Mouse (Mus musculus) megakaryocyte progenitor cell, adult 5-6 weeks (primary cell): ENCODE results near the gene Tmem248. TPM values are rescaled to one million over a fixed set of nuclear protein-coding genes. Genes with fewer than 3 reads are reported as not detected.
A peak's percentile ranks its signal among the peaks of the same experiment; 100 is the strongest.

ENCODE experiments used
- ATAC-seq: replicated peaks from 2 replicates; pipeline ENCODE4 v1.8.0; 2016; ENCODE audit warnings: mild to moderate bottlenecking, moderate TSS enrichment, inconsistent platforms; ENCODE audit not compliant: poor library complexity
- total RNA-seq, 2 experiments: library from RNA; stranded (forward) in 1 of 2; stranded (reverse) in 1 of 2; fragments of 157-497, 149-512 nt in 1 of 2; fragments of 200-1000 nt in 1 of 2; gene quantifications; 2 replicates each; pipeline versions ENCODE4 v1.2.3 to v1.2.4; 2015 to 2017

Tmem248 gene
- total RNA-seq (2015), result 61.7 and 64.2 TPM in 2 replicates
- 75.6 and 75.9 TPM in 2 replicates for total RNA-seq (2017)

- ATAC-seq, result no peak
Measured at GRCm38 (mm10) chr5:130216781-130217180, at the start of gene Tmem248. Tmem248 (plus strand) TSS chr5:130217081.

DNA sequence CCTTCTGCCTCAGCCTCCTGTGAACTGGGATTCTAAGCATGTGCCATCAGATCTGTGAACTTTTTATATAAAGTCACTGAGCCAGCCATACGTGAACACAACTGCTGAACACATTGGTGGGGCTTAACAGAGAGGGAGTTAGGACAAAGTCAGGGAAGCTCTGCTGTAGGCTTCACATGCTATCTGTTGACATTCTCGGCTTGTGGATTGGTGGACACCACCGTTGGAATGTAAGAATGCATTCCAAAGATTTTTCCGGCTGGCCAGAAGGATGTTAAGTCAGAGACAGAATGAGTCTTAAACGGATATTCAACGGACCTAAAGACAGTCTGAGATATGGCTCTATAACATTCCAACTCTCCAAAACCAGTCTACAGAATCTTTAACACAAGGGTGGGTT, 47.8 kb upstream of the Tmem248 start:
- no peak for ATAC-seq

DNA sequence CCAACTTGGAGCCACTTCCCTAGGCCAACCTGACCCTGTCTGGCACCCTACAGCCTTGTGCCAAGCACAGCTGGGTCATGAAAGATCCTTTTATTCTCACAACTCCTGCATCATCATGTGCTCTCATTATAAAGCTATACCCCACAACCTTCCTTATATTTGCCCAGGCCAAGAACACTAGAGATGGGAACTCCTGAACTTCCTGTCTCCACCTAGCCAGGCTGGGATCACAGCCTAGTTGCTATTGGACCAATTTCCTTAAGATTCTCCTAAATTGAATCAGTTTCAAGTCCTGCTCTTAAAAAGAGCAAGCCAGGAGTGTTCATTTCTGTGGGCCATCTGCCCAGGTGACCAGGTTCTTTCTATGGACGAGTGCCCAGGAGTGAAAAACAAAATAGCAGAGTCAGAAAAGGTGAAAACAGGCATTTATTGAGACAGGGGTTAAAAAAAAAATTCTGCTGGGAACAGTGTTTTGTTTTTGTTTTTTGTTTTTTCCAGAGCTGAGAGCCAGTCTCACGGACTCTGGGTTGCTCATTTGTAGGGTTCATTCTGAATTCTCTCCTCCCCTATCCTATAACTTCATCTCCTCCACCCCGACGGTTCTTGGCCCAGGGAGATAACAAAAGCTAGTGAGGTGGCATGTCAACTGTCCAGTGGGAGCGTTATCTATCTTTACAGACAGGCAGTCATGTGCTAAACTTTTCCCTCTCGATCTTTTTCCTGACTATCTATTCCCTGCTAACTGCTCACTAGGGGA, 46.0 kb upstream of the Tmem248 start:
- peak; percentile 62 for ATAC-seq

DNA sequence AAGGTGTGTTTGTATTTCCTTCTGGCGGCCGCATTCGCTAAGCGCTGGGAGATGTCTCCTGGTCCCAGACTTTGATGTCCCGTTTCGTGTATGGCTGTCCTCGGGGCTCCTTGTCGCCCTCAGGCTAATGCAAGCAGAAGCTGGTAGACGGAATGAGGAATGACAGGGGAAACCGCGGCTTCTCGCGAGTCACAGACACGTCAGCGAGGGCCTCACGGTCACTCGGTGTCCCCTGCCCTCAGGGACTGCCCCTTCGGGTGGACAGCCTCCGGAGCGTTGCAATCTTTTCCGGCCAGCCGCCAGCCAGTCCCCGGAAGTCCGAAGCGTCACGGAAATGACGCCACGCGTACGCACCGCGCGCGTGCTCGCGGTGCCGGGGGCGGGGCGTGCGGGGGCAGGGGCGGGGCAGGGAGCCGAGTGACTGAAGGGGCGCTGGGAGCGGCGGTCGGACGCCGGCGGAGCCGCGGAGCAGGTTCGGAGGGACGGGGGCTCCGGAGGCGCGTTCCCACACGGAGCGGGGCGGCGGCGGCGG, 45.4 kb upstream of the Tmem248 start, which contains the start of gene Rabgef1:
Gene Rabgef1 (plus strand): TSS at position 376 of the 532 bp plus-strand sequence.
- ATAC-seq, result peak; percentile 80

DNA sequence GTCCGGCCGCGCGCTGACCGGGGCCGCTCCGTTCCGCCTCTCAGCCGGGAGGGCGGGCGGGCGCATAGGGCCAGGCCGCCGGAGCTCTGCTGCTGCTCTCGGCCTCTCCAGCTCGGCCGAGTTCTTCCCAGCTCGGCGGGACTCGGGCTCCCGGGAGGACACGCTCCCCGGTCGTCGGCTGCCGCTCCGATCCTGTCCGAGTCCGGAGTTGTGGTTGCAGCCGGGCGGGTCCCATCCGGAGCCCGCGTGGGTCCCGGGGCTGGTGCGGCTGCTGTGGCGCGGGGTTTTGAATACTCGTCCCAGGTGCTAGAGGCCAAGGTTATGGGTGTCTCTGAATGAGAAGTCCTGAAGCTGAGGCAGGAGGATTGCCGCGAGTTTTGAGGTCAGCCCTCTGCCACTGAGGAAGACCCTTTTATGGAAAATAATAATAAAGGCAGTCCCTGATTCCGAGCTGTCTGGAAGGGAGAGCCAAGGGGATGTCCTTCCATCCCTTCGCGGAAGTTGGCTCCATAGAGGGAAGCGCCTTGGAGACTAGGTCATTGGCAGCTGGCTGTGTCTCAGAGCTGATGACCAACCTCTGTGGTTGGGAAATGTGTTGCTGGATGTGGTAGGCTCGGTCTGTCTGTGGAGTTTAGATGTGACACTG, 44.8 kb upstream of the Tmem248 start:
- peak; percentile 60 for ATAC-seq

- no peak for ATAC-seq
Measured at GRCm38 (mm10) chr5:130173012-130173411, 43.9 kb upstream of the Tmem248 start.

DNA sequence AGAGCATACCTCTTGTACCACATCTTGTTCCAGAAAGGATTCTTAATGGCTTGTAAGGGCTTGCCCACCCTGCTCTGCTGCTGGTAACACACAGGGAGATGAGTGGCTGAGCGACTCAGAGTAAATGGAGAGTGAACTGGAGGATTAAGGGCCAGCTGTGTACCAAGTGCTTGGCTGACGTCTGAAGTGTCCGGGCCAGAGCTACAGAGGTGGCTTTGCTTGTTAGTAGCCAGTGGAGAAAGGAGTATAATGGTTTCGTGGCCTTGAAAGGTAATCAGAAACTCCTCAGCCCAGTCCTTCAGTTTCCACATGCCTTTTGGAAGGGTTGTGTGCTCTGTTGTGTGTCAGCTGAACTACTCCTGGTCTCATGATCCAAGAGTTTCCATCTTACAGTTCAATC, 39.0 kb upstream of the Tmem248 start:
- no peak for ATAC-seq

DNA sequence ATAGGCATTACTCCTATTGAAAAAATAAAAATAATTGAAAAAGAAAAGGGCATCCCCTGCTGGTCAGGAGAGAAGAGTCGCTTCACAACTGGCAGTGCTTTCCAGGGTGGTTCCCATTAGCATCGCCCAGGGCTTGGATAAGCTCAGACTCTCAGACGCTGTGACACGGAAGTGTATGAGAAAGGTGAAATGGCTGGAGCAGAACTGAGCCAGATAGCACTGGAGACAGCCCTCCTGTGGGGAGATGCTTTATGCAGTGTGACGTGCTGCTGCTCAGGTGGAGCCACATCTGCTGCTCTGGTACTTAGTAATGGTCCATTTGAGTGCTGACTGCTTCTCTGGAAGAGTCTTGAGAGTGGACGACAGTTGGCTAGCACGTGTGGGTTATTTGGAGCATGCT, 36.5 kb upstream of the Tmem248 start:
- ATAC-seq, result peak; percentile 30; the same call in 1 of the 2 replicates

DNA sequence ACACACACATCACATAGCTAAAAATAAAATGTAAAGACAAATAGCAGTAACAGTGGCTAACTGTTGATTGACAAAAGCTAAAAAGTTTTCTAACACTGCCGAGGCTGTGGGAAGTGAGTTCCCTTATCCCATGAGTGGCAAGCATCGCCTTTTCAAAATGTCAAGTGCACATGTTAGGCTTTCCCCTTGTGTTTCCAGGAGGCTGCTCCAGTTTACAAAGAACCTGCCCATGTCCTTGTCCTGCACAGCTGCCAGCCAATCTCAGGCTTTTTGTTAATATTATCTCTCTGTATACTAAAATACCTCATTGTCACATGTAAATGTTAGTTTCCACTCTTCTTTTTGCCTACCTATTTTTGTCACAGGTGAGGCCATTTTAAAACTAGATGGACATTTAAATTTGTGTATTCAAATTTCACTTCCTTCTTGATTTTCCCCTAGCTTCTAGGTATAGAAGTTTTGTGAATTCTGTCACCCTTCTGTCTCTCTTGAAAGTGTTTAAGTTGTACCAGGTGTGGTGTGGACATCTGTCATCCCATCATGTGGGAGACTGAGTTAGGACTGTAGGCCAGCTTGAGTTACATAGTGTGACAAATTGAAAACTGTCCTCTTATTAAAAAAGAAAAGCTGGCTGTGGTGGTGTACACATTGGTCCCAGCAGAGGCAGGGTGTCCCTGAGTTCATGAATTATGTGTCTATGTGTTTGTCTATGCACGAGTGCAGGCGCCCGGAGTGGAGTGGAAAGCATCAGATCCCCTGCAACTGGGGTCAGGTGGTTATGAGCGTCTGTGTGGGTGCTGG, 34.9 kb upstream of the Tmem248 start:
- ATAC-seq, result no peak

DNA sequence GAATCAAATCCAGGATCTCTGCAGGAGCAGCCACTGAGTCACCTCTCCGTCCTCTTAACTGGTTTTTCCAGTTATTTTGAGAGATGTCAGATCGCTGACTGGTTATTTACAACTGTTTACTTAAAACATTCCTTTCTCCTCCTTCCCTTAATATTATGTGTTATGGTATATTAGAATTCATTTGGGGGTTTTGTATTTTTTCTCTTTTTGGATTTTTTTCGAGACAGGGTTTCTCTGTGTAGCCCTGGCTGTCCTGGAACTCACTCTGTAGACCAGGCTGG, 34.4 kb upstream of the Tmem248 start:
- no peak for ATAC-seq

GRCm38 (mm10) chr5:130184193-130184856, 32.6 kb upstream of the Tmem248 start:
- peak; percentile 67 for ATAC-seq

DNA sequence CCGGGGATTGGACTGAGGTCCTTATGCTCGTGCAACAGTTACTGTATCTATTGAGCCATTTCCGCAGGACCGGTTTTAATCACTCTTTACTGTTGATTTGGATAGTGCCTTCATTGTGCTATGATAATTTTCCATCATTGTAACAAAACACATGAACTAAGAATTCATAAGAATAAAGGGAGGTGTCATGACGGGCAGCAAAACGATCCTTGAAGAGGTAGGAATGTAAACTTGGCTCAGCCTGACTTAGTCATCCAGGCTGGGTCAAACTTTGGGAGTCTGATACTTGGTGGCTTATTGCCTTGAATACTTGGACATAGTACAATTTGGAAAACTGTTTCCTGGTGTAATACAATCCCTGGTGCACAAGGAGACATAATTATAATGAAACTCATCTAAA, 31.6 kb upstream of the Tmem248 start:
- no peak for ATAC-seq

- ATAC-seq, result peak; percentile 49
Measured at GRCm38 (mm10) chr5:130187383-130187782, 29.5 kb upstream of the Tmem248 start.

DNA sequence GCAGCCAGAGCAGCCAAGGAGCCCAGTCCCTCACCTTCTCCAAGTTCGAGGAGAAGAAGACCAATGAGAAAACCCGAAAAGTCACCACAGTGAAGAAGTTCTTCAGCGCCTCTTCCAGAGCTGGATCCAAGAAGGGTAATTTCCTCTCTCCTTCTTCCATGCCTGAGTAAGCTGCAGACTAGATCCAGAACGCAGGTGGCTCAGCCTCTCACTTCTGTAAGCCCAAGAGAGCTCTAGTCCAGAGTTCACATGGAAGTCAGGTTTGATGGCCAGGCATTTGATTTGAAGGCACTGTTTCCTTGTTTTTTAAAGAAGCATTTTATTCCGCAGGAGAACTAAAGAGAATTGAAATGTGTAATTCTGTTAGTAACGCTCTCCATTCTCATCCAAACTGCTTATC, 26.0 kb upstream of the Tmem248 start:
- no peak for ATAC-seq

DNA sequence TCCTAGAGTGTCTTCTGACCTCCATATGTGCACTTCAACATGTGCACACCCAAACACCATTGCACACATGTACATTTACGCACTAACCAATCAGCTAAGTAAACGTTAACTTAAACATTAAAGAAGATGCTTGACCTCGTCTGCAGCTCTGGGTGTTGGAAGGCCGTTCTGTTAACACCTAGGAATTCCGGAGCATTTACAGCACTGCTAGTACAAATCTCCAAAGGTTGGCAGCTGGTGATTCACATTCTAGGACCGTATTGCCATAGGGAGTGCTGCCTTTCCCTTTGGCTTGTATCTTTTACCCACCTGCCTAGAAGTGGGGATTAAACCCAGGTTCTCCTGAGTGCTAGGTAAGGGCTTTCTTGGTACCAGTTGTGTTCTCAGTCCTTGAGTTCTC, 25.0 kb upstream of the Tmem248 start:
- no peak for ATAC-seq

- no peak for ATAC-seq
Measured at GRCm38 (mm10) chr5:130192356-130192944, 24.4 kb upstream of the Tmem248 start.

DNA sequence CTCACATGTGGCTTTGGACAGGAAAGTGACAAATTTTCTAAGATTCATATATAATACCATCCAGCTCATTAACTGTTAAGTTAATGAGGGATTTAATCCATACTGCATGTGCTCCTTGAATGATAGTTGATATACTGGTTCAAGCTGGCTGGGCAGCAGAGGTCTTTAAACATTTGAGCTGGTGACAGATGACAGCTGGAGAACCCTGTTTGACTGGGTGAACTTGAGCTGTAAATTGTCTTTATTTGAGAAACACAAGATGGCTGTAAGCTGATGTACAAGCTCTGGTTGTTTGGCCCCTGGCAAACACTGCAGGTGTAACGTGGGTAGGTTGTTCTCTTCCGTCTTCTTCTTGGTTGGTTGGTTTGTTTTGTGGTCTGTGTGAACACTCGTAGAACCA, 23.1 kb upstream of the Tmem248 start:
- no peak for ATAC-seq

DNA sequence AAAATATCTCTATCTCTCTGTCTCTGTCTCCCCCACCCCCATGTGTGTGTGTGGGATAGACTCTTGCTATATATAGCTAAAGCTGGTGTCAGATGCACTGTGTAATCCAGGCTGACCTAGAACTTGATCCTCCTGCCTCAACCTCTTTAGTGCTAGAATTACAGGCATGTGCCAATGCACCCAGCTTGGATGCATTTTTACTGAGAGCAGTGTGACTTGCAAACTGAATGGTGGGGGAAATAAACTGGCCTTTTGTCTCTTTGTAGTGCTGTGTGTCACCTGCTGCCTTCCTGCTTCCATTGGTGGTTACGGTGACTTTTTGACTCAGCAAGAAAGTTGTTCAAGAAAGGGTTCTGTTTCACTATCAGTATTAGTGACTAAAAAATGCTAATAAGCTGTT, 20.6 kb upstream of the Tmem248 start:
- peak; percentile 37; the same call in 1 of the 2 replicates for ATAC-seq

DNA sequence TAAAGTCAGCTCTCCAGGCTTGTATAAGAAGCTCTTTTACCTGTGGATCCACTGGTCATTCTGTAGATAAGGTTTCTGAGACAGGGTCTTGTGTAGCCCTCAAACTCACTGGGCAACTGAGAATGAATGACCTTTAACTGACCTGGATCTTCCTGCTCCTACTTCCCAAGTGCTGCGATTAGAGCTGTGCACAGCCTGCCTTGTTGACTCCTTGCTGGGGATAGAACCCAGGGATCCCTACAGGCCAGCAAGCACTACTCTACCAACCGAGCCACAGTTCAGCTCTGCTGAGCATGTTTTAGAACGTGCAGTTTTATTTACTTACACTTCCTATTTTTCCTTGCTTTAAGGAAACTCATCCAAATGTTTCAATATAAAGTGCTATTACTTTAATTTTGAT, 19.4 kb upstream of the Tmem248 start:
- no peak for ATAC-seq

- no peak for ATAC-seq
Measured at GRCm38 (mm10) chr5:130197981-130198380, 18.9 kb upstream of the Tmem248 start.
